Mouse (Mus musculus): Measurements from ENCODE around the gene Hspb8.
"Not testable (repeated sequence)": the region's sequence is repeated elsewhere in the genome, so short reads cannot be mapped to it uniquely, and the experiment has no call there.

Hspb8 gene

GRCm38 (mm10) chr5:116389856-116390542 is 32.7 kb downstream of the Hspb8 start:
- no peak for DNase-seq (ENCODE audit: low spot score)

GRCm38 (mm10) chr5:116389321-116389720 is 33.3 kb downstream of the Hspb8 start:
- DNase-seq (ENCODE audit: low spot score): no peak

- no peak for DNase-seq (ENCODE audit: low spot score)
Measured at GRCm38 (mm10) chr5:116387302-116387935, 35.2 kb downstream of the Hspb8 start.

- peak; percentile 76 for DNase-seq (ENCODE audit: low spot score)
Measured at GRCm38 (mm10) chr5:116386020-116386419, 36.6 kb downstream of the Hspb8 start.

GRCm38 (mm10) chr5:116382646-116383045 is 40.0 kb downstream of the Hspb8 start:
- DNase-seq (ENCODE audit: low spot score): not testable (repeated sequence)

GRCm38 (mm10) chr5:116381726-116382125 is 40.9 kb downstream of the Hspb8 start:
- no peak for DNase-seq (ENCODE audit: low spot score)

GRCm38 (mm10) chr5:116381217-116381616 is 41.4 kb downstream of the Hspb8 start:
- no peak for DNase-seq (ENCODE audit: low spot score)

GRCm38 (mm10) chr5:116380384-116380783 is 42.3 kb downstream of the Hspb8 start:
- no peak for DNase-seq (ENCODE audit: low spot score)

- no peak for DNase-seq (ENCODE audit: low spot score)
Measured at GRCm38 (mm10) chr5:116378872-116379271, 43.8 kb downstream of the Hspb8 start.

GRCm38 (mm10) chr5:116367923-116368322 is 54.7 kb downstream of the Hspb8 start:
- DNase-seq (ENCODE audit: low spot score): no peak

GRCm38 (mm10) chr5:116366889-116367682 is 55.6 kb downstream of the Hspb8 start:
- no peak for DNase-seq (ENCODE audit: low spot score)

- no peak for DNase-seq (ENCODE audit: low spot score)
Measured at GRCm38 (mm10) chr5:116361342-116361741, 61.3 kb downstream of the Hspb8 start.

- peak; percentile 74 for DNase-seq (ENCODE audit: low spot score)
Measured at GRCm38 (mm10) chr5:116360751-116361150, 61.9 kb downstream of the Hspb8 start.

Data from embryo, embryonic 10.5 days (tissue).